Mouse (Mus musculus) hindbrain, embryonic 10.5 days (tissue): ENCODE measurements around the gene Nat10. TPM values are rescaled to one million over a fixed set of nuclear protein-coding genes. Genes with fewer than 3 reads are reported as not detected.

Source experiments
- polyA plus RNA-seq: library from polyadenylated mRNA; unstranded; fragments of >200 nt; fragmentation: Nextera tagmentation; extraction: Ambion mirVana; gene quantifications from 2 replicates; pipeline ENCODE4 v1.2.1, GENCODE M21; 2016

The Nat10 gene
- polyA plus RNA-seq, 1 experiment from 2014 or later: 26.3 TPM

Other genes starting within 250 kb of the Nat10 start
- gene Abtb2, start 195.0 kb downstream of the Nat10 start, polyA plus RNA-seq: 13.3 and 21.3 TPM in 2 replicates
- 477 and 499 TPM in 2 replicates for gene Caprin1, start 36.4 kb upstream of the Nat10 start, polyA plus RNA-seq
- gene Lmo2, start 196.7 kb upstream of the Nat10 start, polyA plus RNA-seq: 15.8 and 21.2 TPM in 2 replicates